Mouse (Mus musculus) limb, embryonic 12.5 days (tissue): ENCODE measurements around the gene Slc22a18. TPM values are rescaled to one million over a fixed set of nuclear protein-coding genes. Genes with fewer than 3 reads are reported as not detected.

Experiments used
- ATAC-seq: fragments of 200-750 bp; cut with Nextera tagmentation; 2 replicates; pipeline ENCODE4 v1.8.0; 2017; ENCODE audit warnings: low read depth, moderate TSS enrichment; ENCODE audit not compliant: insufficient number of reproducible peaks, insufficient read depth, low FRiP score, low TSS enrichment
- H3K27ac ChIP-seq: fragments of 300-500 bp; sonication (generic); 2 replicates; pipeline ENCODE4 v1.5.1; 2016; ENCODE audit warnings: mild to moderate bottlenecking, moderate library complexity
- H3K27me3 ChIP-seq: fragments of 300-500 bp; sonication (generic); 2 replicates; pipeline ENCODE4 v1.6.1; 2016; ENCODE audit warnings: mild to moderate bottlenecking, moderate library complexity
- H3K36me3 ChIP-seq: fragments of 300-500 bp; sonication (generic); 2 replicates; pipeline ENCODE4 v1.6.1; 2016; ENCODE audit warnings: mild to moderate bottlenecking, moderate library complexity
- H3K4me1 ChIP-seq: fragments of 300-500 bp; sonication (generic); replicated peaks from 2 replicates; pipeline ENCODE4 v1.6.1; 2016
- H3K4me2 ChIP-seq: fragments of 300-500 bp; sonication (generic); 2 replicates; pipeline ENCODE4 v1.6.1; 2016; ENCODE audit warnings: mild to moderate bottlenecking, moderate library complexity
- H3K4me3 ChIP-seq: fragments of 300-500 bp; sonication (generic); replicated peaks from 2 replicates; pipeline ENCODE4 v1.5.1; 2016; ENCODE audit warnings: mild to moderate bottlenecking
- H3K9ac ChIP-seq: fragments of 300-500 bp; sonication (generic); replicated peaks from 2 replicates; pipeline ENCODE4 v1.6.1; 2016; ENCODE audit warnings: mild to moderate bottlenecking, moderate library complexity
- H3K9me3 ChIP-seq: fragments of 300-500 bp; sonication (generic); 2 replicates; pipeline ENCODE4 v1.6.1; 2016; ENCODE audit warnings: mild to moderate bottlenecking, moderate library complexity
- WGBS: fragments of 180-500 bp; shearing (Covaris S2); methylation state at CpG from one replicate; pipeline ENCODE4 v1.1.7; 2016; 5-methylcytosine and 5-hydroxymethylcytosine counted together
- polyA plus RNA-seq: library from polyadenylated mRNA; unstranded; fragments of >200 nt; fragmentation: Nextera tagmentation; extraction: Ambion mirVana; gene quantifications from 2 replicates; pipeline ENCODE4 v1.2.1, GENCODE M21; 2016

The Slc22a18 gene
- polyA plus RNA-seq, 1 experiment from 2014 or later: 1.3 TPM

GRCm38 (mm10) chr7:143464811-143465560, 8.6 kb upstream of the Slc22a18 start:
- ATAC-seq: peak; percentile 45
- Histone ChIP-seq H3K27me3 (peaks cover 8% of the 10 kb centered on the region), H3K9me3 (peaks cover 18% of the 10 kb centered on the region), H3K36me3 (no peaks in the 10 kb centered on the region), H3K9ac (peak overlapping the region; percentile 52; the same call in 1 of the 2 replicates), H3K27ac (peak overlapping the region; percentile 91), H3K4me3 (peak overlapping the region; percentile 30), H3K4me2 (peak overlapping the region; percentile 53), H3K4me1 (peaks cover 60% of the 10 kb centered on the region)
- WGBS: 17% methylated on average over 56 of the region's 56 CpGs

DNA sequence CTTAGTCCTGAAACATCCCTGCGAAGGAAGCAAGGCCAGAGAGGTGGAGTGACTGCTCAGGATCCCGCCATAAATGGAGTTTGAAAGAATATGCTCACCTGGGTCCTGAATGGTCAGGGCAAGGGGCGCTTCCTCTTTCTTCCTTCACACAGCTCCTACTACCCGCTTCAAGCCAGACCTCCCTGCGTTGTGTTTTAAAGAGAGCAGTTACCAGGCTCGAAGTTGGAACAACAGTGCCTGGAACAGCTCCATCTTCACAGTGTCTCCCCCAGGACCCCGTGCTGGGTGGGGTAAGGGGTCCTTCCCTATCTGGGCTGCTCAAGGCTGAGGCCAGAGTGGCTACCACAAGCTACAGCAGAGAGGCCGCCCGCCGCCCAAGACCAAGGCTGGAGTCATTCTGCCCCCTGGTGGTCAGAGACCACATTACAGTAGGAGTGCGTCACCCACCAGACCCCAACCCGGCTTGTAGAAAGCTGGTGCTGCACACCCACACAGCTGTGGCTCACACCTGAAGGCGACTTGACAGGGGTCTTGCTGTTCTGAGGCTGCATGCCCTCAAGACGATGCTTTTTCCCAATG, 7.3 kb upstream of the Slc22a18 start:
- H3K4me1 ChIP-seq: peaks cover 60% of the 10 kb centered on the region
- 0 out of 2 replicates have a peak, but pooled peaks have one; percentile 23 for ATAC-seq
- WGBS: 35% methylated on average over 14 of the region's 14 CpGs
- H3K27ac ChIP-seq: peak overlapping the region; percentile 91; the same call in 1 of the 2 replicates
- H3K4me3 ChIP-seq: no peak overlapping the region
- H3K36me3 ChIP-seq: no peaks in the 10 kb centered on the region
- H3K4me2 ChIP-seq: no peak overlapping the region
- peaks cover 6% of the 10 kb centered on the region for H3K9me3 ChIP-seq
- H3K27me3 ChIP-seq: peaks cover 8% of the 10 kb centered on the region
- H3K9ac ChIP-seq: 0 out of 2 replicates have a peak overlapping the region, but pooled peaks have one; percentile 24

DNA sequence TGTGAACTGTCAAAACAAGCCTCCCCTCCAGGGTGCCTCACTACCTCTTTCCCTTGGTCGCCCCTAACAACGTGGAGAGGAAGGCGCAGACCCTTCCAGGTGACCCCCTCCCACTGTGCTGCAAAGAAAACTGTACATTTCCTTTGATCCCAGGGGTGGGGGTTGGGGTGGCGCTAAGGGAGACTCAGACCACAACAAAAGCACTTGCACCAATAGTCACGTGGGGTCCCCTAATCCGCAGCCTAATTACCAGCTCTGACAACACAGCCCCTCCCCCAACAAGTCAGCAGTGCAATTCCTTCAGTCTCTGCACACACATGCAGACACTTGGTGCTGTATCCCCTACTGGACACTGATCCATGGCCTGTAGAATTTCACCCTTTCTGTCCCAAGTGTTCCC, 5.8 kb upstream of the Slc22a18 start:
- 9% methylated on average over 6 of the region's 6 CpGs for WGBS
- no peaks in the 10 kb centered on the region for H3K9me3 ChIP-seq
- peaks cover 56% of the 10 kb centered on the region for H3K4me1 ChIP-seq
- no peaks in the 10 kb centered on the region for H3K36me3 ChIP-seq
- H3K27me3 ChIP-seq: peaks cover 8% of the 10 kb centered on the region
- no peak overlapping the region for H3K4me3 ChIP-seq
- 0 out of 2 replicates have a peak overlapping the region, but pooled peaks have one; percentile 18 for H3K4me2 ChIP-seq
- ATAC-seq: no peak
- H3K9ac ChIP-seq: no peak overlapping the region
- H3K27ac ChIP-seq: no peak overlapping the region

GRCm38 (mm10) chr7:143469946-143470345, 3.6 kb upstream of the Slc22a18 start:
- Histone ChIP-seq H3K9me3 (no peaks in the 10 kb centered on the region), H3K4me3 (no peak overlapping the region), H3K27me3 (peaks cover 1% of the 10 kb centered on the region; the same call in 1 of the 2 replicates), H3K9ac (no peak overlapping the region), H3K36me3 (no peaks in the 10 kb centered on the region), H3K4me1 (peaks cover 36% of the 10 kb centered on the region), H3K27ac (no peak overlapping the region), H3K4me2 (no peak overlapping the region)
- 18% methylated on average over 8 of the region's 8 CpGs for WGBS
- ATAC-seq: no peak

DNA sequence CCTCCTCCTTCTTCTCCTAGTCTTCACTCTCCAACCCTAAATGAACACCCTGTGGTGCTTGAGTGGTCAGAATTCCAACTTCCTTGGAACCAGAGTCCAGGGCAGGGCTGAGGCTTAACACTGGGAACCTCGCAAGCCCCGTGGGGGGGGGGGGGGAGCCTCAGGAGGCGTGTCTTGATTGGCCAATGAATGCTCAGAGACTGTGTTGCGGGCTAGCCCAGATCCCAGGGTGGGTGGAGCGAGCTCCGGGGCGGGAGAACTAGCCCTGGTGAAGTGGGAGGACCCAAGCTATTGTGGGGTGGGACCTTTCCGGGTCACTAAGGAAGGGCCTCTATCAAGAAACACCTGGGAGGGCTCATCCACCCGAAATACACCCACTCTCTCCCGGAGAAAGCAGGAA, 1.3 kb downstream of the Slc22a18 start:
- 0 out of 2 replicates have a peak, but pooled peaks cover 1% of the 10 kb centered on the region for H3K4me1 ChIP-seq
- H3K9me3 ChIP-seq: no peaks in the 10 kb centered on the region
- no peaks in the 10 kb centered on the region; the same call in 1 of the 2 replicates for H3K27me3 ChIP-seq
- H3K27ac ChIP-seq: no peak overlapping the region
- H3K36me3 ChIP-seq: no peaks in the 10 kb centered on the region
- 28% methylated on average over 10 of the region's 10 CpGs for WGBS
- no peak overlapping the region for H3K9ac ChIP-seq
- H3K4me3 ChIP-seq: no peak overlapping the region
- no peak overlapping the region for H3K4me2 ChIP-seq
- ATAC-seq: no peak

DNA sequence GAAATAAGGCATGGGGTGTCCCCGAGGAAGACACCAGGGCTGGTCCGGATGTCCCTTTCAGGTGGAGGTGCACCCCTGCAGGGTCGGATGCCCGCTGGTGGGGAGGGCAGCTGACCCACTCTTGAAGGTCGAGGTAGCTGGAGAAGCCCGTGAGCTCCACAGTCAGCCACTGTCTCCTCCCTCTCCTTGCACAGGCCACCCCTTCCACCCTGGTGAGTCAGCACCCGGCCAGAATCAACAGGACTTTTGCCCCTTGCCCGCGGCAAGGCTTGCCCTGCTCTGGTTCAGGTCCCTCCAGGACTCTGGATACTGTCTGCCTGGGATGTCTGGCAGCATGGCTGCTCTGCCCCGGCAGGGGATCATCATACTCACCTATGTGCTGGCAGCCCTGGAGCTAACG, 2.3 kb downstream of the Slc22a18 start:
- 69% methylated on average over 11 of the region's 11 CpGs for WGBS
- ATAC-seq: no peak

DNA sequence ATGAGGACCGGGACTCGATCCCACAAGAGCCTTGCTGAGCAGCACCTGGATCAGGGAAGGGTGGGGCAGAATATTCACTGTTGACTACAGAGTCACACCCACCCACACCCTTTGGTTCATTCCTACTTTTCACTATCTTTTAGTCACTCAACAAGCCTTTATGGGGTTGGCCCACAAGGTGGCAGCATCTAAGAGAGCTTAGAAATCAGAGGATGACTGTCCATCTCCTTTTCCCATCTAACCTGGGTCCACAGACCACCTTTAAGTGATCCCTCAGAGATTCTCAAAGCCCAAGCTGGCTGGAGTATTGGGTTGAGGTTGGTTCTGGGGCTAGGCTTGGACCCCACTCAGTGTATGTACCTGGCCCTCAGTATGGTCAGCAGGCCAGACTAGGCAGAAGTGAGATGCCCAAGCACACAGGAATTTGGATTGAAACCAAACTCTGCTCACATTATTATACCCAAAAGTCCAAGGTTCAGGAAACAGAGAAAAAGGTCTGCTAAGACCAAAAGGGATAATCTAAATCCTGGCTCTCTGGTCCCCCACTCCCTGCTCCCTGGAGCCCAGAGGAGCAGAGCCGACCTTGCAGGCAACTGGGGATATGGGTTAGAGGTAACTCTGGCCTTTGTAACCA, 3.3 kb downstream of the Slc22a18 start:
- Histone ChIP-seq H3K4me3 (no peak overlapping the region), H3K9me3 (no peaks in the 10 kb centered on the region), H3K27me3 (peaks cover 9% of the 10 kb centered on the region; the same call in 1 of the 2 replicates), H3K27ac (no peak overlapping the region), H3K9ac (no peak overlapping the region), H3K36me3 (no peaks in the 10 kb centered on the region), H3K4me2 (no peak overlapping the region), H3K4me1 (no peaks in the 10 kb centered on the region)
- WGBS: 92% methylated on average over 3 of the region's 3 CpGs
- no peak for ATAC-seq

More for the DNA sequence above, 2.3 kb downstream of the Slc22a18 start:
- no peak overlapping the region for H3K4me3 ChIP-seq
- peaks cover 6% of the 10 kb centered on the region; the same call in 1 of the 2 replicates for H3K27me3 ChIP-seq
- H3K4me2 ChIP-seq: no peak overlapping the region
- no peaks in the 10 kb centered on the region for H3K4me1 ChIP-seq
- H3K36me3 ChIP-seq: no peaks in the 10 kb centered on the region
- H3K9ac ChIP-seq: no peak overlapping the region
- H3K9me3 ChIP-seq: no peaks in the 10 kb centered on the region
- no peak overlapping the region for H3K27ac ChIP-seq

GRCm38 (mm10) chr7:143477800-143478199, 4.3 kb downstream of the Slc22a18 start:
- ATAC-seq: no peak
- peaks cover 9% of the 10 kb centered on the region; the same call in 1 of the 2 replicates for H3K27me3 ChIP-seq
- H3K27ac ChIP-seq: no peak overlapping the region
- no peak overlapping the region for H3K4me2 ChIP-seq
- H3K4me3 ChIP-seq: no peak overlapping the region
- H3K4me1 ChIP-seq: peaks cover 6% of the 10 kb centered on the region
- H3K36me3 ChIP-seq: no peaks in the 10 kb centered on the region
- H3K9ac ChIP-seq: no peak overlapping the region
- 78% methylated on average over 5 of the region's 5 CpGs for WGBS
- no peaks in the 10 kb centered on the region for H3K9me3 ChIP-seq

DNA sequence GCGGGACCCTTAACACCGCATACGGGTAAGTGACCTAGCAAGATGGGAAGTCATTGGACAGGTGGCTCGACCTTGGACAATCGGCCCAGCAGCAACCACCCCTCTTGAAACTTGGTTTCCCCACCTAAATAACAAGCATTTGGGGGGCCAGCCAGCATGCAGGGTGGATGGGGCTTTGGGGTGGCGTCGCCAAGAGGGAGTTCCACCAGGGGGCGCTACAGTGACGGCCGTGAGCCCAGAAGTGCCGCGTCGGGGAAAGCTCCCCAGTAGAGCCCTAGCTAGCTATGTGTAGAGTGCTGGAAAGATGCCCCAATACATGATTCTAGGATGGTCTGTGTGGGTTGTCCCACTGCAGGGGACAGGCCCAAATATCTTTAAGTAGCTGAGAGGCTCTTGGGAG, 7.0 kb downstream of the Slc22a18 start:
- Histone ChIP-seq H3K27me3 (peaks cover 9% of the 10 kb centered on the region; the same call in 1 of the 2 replicates), H3K36me3 (no peaks in the 10 kb centered on the region), H3K9me3 (no peaks in the 10 kb centered on the region), H3K27ac (no peak overlapping the region), H3K4me2 (no peak overlapping the region), H3K4me1 (peaks cover 8% of the 10 kb centered on the region), H3K4me3 (no peak overlapping the region), H3K9ac (no peak overlapping the region)
- no peak for ATAC-seq
- 35% methylated on average over 13 of the region's 13 CpGs for WGBS

DNA sequence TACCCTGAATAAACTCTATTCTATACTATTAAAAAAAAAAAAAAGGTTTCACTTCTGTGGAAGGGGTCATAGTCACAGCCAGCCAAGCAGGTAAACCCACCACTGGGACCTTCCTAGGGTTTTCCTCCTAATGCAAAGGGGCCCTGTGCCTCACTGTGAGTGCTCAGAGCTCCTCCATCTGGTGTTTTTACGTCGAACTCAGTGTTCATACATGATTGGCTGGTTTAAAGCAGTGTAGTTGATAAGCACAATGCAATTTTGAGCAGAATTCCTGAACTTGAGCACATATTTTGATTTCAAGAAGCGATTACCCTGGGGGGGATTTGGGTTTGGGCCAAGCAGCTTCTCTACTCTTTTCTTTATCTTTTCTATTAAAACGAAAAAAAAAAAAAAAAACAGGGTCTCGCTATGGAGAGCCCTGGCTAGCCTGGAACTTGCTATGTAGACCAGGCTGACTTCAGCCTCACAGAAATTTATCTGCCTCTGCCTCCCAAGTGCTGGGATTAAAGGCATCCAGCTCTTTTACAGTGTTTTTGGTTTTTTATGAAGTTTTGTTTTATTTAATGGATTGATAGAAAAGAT, 8.4 kb downstream of the Slc22a18 start:
- ATAC-seq: no peak
- Histone ChIP-seq H3K4me1 (peaks cover 8% of the 10 kb centered on the region), H3K9me3 (no peaks in the 10 kb centered on the region), H3K4me3 (no peak overlapping the region), H3K9ac (no peak overlapping the region), H3K4me2 (no peak overlapping the region), H3K27me3 (peaks cover 9% of the 10 kb centered on the region), H3K36me3 (no peaks in the 10 kb centered on the region), H3K27ac (no peak overlapping the region)
- WGBS: 55% methylated on average over 5 of the region's 5 CpGs

DNA sequence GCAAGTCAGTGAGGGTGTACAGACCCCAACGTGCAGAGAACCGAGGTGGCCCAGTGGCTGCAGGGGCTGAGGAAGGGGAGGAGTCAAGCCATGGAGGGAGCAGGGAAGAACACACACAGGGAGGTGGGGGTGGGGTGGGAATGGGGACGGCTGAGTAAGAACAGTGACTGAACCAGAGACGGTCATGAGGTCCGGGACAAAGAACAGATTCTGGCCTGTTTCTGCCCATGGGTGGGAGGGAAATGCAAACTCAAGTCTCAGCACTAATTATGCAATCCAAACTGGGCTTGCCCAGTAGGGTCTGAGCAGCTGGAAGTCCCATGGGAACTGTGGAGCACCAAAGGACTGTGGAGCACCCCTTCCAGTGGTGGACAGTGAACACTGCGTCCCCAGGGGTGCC, 9.0 kb downstream of the Slc22a18 start:
- H3K4me3 ChIP-seq: no peak overlapping the region
- H3K9me3 ChIP-seq: no peaks in the 10 kb centered on the region
- H3K27ac ChIP-seq: no peak overlapping the region
- peaks cover 9% of the 10 kb centered on the region for H3K27me3 ChIP-seq
- no peak for ATAC-seq
- H3K4me2 ChIP-seq: no peak overlapping the region; the same call in 1 of the 2 replicates
- H3K9ac ChIP-seq: no peak overlapping the region
- no peaks in the 10 kb centered on the region for H3K36me3 ChIP-seq
- H3K4me1 ChIP-seq: peaks cover 8% of the 10 kb centered on the region
- WGBS: 9% methylated on average over 6 of the region's 6 CpGs
